Mouse (Mus musculus): ENCODE results near the gene Slc8a3.
"Not testable (repeated sequence)": the region's sequence is repeated elsewhere in the genome, so short reads cannot be mapped to it uniquely, and the experiment has no call there.

The Slc8a3 gene

DNA sequence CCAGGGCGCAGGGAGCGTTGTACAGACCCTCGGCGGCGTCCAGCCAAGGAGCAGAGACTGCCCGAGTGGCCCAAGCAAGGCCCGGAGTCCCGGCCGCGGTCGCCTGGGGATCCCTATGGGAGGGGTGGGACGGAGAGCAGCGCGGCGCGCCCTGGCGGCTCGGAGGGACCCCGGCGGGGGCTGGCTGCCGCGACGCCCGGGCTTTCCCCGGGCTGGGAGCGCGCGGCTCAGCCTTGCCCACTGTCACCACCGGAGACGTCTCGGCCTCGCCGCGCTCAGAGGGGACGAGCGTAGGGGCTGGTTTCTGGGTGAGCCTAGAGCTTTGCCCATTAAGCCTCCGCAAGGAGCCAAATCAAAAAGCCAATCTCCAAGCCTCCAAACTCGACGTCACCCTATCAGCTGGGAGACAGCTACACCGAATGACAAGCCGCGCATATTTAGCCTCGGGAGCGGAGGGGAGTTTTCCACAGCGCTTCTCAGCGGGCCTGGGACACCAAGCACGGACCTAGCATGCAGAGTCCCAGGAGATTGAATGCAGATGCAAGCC is at the start of gene Slc8a3:
Gene Slc8a3, minus strand, starts transcription at position 306 of the 547 bp plus-strand sequence.
- no peak for DNase-seq (ENCODE audit: low read depth, low spot score)

DNA sequence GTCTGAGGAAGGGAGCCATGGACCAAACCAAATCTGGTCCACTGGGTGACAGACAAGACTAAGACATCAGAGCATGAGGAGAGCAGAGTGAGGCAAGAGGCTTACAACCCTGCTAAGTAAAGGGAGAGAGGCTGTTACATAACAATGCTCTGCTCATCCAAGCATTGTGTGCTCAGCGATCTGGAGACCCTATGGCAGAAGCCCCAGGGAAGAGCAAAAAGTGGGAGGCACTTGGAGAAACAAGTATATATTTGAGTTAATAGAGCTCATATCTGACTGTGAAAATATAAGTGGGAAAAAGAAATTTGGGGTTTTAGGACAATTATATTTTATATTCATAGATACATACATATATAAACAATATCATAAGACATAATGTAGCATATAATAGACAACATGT is 46.4 kb upstream of the Slc8a3 start, which contains the start of gene Gm4787:
Gene Gm4787, minus strand, starts transcription at position 101 of the 400 bp plus-strand sequence.
- DNase-seq (ENCODE audit: low read depth, low spot score), result not testable (repeated sequence)

DNA sequence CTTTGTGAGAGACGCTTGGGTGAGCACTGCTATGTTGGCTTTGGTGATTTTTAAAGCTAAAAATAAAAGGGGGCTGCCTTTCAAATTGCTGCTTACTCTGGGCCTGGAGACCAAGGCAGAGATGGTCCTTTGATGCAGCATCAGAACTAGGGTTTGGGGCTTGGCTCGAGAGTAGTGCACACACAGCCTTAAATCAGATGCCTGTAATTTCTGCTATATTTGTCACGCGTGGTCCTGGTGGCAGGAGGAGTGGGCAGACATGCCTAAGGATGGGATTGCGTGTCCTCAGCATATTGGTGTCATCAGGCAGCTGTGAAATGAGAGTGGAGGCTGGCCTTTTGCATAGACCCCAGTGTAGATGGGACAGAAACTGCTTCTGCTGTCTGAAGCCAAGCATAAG is 861 bp upstream of the Slc8a3 start:
- no peak for DNase-seq (ENCODE audit: low read depth, low spot score)

DNA sequence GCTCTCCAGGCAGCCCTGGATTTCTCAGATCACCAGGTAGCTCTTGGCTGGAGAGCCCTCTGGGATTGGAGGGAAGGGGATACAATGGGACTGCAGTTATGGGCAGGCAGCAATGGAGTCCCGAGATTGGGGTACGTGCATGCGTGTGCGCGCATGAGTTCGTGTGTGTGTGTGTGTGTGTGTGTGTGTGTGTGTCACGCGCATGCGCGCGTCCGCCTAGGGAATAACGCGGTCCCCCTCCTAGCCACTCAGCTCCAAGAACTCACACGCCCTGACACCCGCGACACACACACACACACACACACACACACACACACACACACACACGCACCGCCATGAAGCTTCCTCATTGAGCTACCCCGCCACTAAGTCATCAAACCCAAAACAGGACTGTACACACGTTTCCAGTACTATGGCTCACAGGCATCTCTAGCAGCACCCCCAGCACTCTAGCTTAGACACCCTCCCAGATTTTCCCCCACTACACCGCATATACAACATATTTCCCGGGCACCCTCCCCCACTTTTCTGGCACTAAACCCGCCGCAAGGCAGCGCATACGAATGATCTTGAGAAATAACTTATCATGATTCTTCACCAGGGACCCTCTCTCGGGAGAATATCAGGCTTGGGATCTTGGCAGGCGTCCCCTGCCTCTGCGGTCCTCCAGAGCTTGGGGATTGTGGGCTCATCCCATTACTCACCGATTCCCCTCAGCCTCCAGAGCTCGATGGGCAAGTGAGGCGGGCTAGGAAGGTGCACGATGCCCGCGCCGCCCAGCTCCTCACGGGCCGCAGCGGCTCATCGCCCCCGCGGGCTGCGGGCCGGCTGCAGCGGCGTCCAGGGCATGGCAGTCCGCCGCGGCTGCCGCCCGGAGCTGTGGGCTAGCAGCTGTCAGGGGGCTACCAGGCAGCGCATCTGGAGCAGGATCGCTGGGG is 774 bp downstream of the Slc8a3 start:
- DNase-seq (ENCODE audit: low read depth, low spot score), result no peak

DNA sequence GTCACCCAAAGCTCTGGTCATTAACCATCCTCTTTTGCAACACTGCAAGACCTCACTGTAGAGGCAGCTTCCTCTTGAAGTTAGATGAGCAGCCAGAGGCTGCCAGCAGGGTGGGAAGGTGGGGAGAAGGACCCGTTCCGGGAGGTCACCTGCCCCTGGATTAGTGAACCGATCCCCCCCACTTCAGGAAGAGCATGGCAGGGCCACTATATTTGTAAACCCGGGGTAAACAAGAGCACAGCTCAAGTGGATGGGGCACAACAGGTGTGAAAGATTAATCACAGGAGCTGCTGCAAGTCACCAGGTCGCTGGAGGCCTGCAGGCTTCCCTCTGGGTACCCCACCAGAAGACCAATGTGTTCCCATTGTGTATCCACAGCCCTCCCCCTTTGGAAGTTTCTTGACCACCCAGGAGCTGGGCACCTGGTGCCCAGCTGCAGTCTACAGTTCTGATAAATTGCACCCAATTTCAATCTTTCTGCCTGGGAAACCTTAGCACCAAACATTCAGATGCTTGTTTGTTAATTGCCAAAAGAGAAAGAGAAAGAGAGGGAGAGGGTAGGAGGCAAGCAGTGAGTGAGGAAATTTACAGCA is 1.8 kb downstream of the Slc8a3 start:
- DNase-seq (ENCODE audit: low read depth, low spot score), result no peak

- no peak for DNase-seq (ENCODE audit: low read depth, low spot score)
These were observed 8.0 kb downstream of the Slc8a3 start for GRCm38 (mm10) chr12:81324991-81325390.

DNA sequence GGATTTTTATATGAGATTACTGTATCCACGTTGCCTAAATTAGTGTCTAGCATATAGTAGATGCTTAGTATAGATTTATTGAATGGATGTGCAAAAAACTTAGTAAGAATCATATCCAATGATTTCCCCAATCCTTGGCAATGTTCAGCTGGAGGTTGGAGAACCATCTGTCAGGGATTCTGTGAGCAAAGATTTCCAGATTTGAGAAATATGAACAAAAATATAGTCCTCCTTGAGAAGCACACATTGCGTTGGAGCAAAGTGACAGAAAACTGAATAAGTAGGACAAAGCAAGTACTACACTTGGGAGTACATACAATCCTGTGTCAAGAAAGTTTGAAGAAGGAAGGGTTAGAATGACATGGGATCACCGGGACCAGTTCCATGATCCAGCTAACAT is 8.9 kb downstream of the Slc8a3 start:
- no peak for DNase-seq (ENCODE audit: low read depth, low spot score)

GRCm38 (mm10) chr12:81321021-81321420 is 12.0 kb downstream of the Slc8a3 start:
- no peak for DNase-seq (ENCODE audit: low read depth, low spot score)

GRCm38 (mm10) chr12:81317811-81318210 is 15.2 kb downstream of the Slc8a3 start:
- DNase-seq (ENCODE audit: low read depth, low spot score), result no peak

DNA sequence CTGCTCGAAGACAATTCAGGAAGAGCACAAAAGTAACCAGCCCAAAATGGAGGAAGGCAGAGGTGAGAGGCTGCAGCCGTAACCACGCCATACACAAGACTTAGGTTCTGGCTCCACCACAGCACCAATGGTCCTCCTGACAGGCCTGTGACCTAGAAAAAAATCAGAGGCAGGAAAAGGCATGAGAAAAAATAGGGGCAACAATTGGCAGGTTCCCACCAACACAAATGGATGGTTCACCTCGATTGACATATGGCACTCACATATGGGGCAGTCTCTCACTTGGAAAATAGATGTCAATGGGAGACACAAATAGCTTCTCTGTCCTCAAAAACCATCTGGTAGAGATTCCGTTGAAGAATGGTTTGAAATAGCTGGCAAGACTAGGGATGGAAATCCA is 17.0 kb downstream of the Slc8a3 start:
- no peak for DNase-seq (ENCODE audit: low read depth, low spot score)

- no peak for DNase-seq (ENCODE audit: low read depth, low spot score)
These were observed 29.4 kb downstream of the Slc8a3 start for GRCm38 (mm10) chr12:81303626-81304025.

- DNase-seq (ENCODE audit: low read depth, low spot score), result no peak
These were observed 38.4 kb downstream of the Slc8a3 start for GRCm38 (mm10) chr12:81294613-81295012.

DNA sequence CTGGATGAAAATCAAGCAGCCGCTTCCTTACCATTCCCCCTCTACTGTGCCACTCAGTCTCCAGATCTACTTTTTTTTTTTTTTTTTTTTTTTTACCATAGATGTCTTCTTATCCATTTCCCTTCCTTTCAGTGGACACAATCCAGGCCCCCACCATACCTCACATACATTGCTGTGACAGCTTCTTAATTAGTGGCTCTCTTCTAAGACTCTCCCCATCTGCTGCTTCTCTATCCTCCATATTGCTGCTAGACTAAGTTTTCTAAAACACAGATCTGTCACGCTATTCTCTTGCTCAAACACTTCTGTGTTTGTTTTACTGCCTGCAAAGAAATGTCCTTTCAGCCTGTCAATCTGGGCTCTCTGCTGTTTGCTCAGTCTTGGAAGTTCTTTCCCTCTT is 54.9 kb downstream of the Slc8a3 start:
- no peak for DNase-seq (ENCODE audit: low read depth, low spot score)

GRCm38 (mm10) chr12:81274616-81275015 is 58.4 kb downstream of the Slc8a3 start:
- no peak for DNase-seq (ENCODE audit: low read depth, low spot score)

DNA sequence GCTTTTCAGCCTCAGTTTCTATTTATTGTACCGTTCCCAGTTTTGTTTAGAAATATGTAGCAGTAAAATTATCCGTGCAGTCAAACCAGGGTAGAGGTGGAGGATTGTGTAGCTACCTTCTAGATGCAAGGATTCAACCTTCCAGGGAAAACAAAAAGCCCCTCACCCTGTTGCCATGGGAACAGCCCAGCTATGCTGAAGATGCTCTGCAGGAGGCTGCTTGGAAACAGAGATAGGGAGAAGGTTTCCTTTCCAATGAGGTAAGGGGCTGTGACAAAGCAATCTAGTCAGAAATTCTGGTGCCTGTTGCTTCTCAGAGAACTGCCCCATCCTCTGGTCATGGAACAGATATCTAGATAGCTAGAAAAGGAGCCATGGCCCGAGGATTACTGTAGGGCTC is 59.6 kb downstream of the Slc8a3 start:
- DNase-seq (ENCODE audit: low read depth, low spot score), result no peak

DNA sequence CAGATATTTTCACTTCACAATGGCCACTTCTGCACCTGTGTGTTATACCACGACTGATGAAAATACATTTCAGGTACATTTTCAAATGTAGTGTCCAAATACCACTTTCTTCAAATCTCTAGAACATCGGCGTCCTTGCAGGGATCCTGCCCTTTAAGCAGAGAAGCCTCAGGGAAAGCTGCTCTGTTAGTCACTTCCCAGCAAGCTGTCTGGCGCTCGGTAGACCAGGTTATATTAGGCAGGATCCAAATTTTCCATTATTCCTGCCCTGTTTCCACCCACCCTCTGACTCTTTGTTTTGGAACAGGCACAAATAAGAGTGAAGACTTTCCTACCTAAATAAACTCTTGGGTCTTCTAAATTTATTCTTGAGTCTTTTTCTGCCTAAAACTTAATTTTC is 63.7 kb downstream of the Slc8a3 start:
- DNase-seq (ENCODE audit: low read depth, low spot score), result no peak

DNA sequence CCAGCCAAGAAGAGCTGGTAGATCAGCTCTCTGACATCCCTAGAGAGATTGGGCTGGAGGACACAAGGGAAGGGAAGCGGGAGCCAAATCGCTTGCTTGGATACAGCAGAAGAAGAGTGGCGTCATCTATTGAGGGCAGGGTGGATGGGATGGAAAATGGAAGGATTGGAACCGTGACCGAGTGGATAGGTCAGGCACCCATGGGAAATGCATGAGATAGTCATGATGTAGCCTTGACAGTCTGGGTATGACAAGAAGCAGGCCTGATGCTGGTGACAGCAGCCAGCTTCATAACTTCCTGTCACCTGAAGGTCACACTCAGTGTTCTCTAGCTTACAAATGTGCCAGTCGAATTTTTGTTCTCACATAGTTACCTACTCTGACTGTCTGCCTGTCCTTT is 70.2 kb downstream of the Slc8a3 start:
- DNase-seq (ENCODE audit: low read depth, low spot score), result no peak

DNA sequence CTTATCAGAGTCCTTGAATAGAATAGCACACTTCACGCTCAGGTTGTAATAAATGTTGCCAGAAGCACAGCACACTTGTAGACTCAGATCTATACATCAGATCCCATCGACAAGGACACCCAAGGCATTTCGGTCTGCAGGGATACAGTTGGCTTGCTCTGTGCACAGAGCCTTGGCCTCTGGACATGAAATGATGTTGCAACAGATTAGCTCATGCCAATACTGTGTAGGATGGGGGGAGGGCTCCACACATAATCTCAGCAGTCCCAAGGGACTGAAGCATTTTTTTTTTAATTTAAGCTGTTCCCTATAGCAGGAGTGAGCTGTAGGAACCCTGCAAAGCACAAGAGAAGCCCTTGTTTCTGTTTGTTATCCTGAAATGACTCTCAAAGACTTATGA is 74.8 kb downstream of the Slc8a3 start:
- no peak for DNase-seq (ENCODE audit: low read depth, low spot score)

DNA sequence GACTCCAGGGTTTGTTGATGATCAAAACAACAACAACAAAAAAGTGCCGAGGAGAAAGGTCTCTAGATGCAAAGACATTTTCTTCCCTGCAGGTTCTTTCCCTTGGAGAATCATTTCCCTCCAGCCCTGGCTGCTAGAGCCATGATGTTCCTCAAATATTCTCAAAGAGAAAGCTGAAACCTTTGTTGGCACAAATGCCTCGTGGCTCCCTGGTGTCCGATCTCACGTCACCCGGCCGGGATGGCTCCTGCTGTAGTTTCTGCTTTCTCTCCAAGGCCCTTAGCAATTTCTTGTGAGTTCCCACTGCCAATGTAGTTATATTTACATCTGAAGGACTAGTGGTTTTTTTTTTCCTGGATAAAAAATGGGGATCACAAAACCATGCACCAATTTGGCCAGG is 87.6 kb downstream of the Slc8a3 start:
- DNase-seq (ENCODE audit: low read depth, low spot score), result no peak

GRCm38 (mm10) chr12:81244954-81245353 is 88.0 kb downstream of the Slc8a3 start:
- no peak for DNase-seq (ENCODE audit: low read depth, low spot score)

- DNase-seq (ENCODE audit: low read depth, low spot score), result no peak
These were observed 88.5 kb downstream of the Slc8a3 start for GRCm38 (mm10) chr12:81244492-81244891.

DNA sequence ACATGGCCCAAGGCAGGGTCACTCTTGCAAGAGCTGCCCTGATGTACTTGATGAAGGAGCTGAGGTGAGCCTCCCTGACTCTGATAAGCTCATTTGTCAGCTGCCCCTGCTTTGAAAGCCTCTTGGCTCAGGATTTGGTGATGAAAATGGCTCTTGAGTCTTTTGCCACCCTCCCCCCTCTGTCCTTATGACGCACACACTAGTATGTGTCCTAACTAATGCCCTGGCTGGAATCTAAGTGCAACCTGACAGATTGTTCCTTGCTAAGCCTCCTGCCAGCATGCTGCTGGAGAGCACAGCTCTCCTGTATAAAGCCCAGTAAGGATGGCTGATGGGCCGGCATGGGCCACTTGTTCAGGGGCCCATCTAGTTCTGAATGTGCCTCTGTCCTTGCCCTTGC is 91.3 kb downstream of the Slc8a3 start:
- no peak for DNase-seq (ENCODE audit: low read depth, low spot score)

DNA sequence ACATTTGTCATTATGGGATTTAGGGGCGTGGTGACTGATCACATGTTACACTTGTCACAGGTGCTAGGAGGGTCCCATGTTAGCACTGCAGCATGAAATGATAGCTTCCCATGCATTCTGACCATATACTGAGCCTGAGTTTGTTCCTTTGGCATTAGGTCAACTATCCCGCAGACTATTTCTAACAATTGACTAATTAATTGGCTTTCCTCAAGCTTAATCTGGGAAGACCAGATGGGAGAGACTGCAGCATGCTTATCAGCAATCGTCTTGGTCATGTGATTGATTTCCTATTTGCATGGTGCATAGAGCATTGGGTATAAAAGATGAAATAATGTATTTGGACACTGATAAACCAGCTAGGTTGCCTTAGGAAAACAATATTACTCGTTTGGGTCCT is 91.9 kb downstream of the Slc8a3 start:
- DNase-seq (ENCODE audit: low read depth, low spot score), result no peak
